Mouse (Mus musculus) embryo, embryonic 11.5 days (tissue): Measurements from ENCODE around the gene Sfrp5.

Experiments used
- DNase-seq: peaks from one replicate; pipeline ENCODE4 v3.0.0-alpha.2; 2012; ENCODE audit warnings: low read depth, low spot score

Sfrp5 gene

DNA sequence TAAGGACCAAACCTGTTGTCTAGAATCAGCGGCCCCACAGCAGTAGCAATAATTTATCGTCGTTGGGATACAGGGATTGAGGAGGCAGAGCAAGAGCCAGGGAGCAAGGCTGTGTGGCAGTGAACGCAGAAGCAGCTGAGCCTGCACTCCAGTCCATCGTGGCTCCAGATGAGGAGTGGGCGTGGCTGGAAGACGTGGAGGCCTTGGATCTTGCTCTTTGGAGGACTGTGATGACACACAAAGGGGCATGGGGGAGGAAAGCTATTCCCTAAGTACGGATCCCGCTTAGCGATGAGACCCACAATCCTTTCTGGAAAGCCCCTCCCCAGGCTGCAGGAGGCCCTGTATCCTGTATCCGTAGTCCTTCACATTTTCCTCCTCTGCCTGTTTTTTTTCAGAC, 4.0 kb downstream of the Sfrp5 start:
- no peak for DNase-seq

DNA sequence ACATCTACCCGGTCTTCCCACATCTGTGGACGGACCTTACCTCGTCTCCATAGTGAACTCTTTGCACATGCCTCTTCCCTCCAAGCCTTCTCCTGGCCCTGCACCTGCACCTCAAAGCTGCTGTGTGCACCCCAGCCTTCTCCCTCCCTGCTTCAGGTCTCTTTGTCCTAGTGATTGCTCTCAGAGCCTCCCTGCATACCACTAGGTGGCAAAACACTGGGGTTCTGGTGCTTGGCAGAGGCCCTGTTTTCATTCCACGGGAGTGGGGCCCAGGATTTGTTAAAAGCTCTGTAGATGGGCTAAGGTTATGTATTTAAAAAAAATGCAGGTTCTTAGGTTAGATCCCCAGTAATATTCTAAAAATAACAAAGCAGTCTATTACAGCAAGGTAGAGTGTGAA, 5.0 kb downstream of the Sfrp5 start:
- DNase-seq, result no peak

DNA sequence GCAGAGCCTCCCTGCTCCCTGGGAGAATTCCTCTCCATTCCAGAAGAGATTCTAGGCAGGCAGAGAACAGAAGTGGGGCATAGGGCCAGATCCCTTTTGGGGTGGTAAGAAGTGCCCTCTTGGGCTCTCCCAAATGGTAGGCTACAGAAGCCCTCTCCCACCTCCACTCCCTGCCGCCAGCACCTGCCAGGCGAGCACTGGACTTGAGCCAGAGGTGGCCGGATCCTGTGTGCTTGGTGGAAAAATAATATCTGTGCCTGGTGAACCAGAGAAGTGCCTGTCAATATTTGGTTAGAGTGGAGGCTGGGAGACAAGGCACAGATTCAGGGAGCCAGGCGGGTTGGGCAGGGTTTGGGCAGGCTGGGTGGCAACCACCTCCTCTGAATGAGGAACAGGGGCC, 5.7 kb downstream of the Sfrp5 start:
- no peak for DNase-seq

DNA sequence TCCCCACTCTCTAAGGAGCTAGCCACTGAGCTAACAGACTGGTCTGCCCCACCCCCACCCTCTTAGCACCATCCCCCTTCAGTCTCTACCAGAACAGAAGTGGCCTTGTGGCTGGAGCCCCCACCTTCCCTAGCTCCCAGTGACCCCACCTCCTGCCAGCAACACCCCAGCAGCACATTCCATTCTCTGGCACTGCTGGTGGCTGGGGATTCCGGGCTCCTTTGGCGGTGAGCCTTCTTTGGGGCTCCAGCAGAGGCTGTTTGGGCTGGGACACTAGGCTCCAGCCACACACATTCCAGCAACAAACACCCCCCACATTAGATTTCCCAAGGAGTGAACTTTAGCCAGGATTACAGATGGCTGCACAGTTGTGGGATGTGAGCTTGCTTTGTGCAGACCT, 8.7 kb downstream of the Sfrp5 start:
- DNase-seq, result no peak

DNA sequence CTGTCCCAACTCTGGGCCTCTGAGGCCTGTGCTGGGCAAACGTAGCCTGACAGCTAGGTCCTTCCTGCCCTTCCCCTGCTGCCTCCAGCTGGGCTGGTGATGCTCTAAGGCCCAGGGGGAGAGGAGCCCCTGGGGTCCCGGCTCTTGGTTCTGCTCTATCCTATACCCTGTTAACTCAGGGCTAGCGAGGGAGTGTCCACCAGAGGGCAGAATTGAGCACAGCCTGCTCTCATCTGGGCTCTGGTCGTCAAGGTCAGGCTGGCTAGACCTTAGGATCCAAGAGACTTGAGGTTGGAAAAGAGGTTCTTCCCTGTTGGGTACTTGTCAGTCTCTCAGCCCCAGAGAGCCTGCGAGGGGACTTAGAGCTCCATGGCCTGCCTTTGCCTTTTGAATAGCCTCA, 11.6 kb downstream of the Sfrp5 start:
- DNase-seq, result peak; percentile 51

DNA sequence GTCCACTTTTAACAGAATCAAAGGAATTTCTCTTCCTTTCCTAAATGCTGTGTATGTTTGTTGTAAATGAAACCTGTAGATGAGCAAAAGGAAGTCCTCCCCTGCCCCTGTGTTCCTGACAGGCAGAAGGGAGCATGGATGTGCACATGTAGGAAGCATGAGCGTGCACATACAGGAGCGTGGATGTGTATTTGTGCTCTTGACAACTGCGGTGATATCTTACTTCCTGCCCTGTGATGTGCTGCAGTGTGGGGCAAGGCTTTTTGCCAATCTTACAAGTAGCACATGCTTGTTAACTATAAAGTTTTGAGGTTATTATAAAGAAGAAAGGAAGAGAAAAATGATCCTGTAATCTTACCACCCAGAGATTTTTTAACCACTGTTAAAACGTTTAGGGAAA, 12.3 kb downstream of the Sfrp5 start:
- no peak for DNase-seq

DNA sequence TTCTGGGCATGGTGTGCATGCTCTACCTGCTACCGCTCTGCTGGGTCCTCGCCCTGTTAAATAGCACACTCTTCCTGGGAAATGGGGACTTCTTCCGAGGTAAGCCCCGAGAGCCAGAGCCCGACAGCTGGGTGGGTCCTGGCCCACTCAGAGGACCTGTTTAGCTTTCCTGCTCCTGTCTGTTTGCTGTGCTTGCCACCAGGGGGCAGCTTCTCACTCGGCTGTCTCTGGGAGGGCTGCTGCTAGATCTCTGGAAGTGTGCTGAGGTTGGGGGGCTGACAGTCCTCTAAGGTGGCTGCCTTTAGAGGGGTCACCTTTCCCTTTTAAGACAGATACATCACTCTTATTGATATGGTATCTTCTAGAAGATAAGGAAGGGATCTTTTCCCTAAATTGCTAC, 19.4 kb downstream of the Sfrp5 start:
- no peak for DNase-seq

DNA sequence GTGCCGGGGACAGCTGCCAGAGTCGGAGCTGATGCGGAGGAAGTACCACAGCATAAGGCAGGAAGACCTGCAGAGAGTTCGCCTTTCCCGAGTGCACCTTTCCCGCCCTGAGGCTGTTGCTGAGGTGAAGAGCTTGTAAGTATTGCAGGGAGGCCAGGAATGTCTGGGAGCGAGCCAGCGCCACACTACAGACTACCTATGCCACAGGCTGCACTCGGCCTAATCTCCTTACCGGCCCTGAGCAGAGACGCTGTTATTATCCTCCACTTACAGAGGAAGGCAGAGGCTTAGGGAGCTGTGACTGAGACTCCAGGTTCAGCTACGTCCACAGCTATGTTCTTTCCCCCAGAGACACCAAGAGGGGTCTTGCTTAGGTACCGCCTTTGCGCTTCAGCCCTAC, 22.7 kb downstream of the Sfrp5 start:
- DNase-seq, result no peak

DNA sequence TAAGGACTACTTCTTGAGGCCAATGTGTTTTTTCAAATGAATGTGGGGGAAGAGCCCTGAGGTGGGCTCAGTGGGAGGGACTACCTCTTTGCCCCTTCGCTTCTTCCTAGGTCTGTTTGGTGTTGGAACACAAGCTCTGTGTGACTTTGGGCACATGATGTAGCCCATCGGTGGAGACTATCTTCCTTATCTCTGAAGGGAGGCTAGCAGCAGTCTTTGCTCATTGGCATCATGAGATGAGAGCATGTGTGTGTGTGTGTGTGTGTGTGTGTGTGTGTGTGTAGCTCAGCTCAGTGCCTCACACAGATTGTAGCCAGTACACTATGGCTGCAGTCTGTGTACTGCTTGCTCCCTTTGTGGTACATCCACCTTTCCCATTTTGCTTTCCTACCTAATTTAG, 24.6 kb downstream of the Sfrp5 start:
- DNase-seq, result no peak

DNA sequence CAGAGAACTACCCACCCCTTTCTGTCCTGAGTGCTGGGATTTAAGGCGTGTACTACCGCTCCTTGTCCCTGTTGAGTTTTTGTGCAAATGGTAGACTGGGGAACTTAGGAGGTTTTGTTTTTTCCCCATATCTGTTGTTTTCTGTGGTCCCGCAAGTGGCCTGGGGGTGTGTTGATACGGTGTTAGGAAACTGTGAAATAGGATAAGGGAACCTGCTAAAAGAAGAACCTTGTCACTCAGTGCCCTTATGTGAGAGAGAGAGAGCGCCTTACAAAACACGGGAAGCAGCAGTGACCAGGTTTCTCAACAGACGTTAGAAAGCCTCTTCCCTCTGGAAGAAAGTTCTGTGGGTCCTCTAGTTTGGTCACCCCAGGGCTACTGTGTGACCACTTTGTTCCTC, 25.2 kb downstream of the Sfrp5 start:
- DNase-seq, result no peak

DNA sequence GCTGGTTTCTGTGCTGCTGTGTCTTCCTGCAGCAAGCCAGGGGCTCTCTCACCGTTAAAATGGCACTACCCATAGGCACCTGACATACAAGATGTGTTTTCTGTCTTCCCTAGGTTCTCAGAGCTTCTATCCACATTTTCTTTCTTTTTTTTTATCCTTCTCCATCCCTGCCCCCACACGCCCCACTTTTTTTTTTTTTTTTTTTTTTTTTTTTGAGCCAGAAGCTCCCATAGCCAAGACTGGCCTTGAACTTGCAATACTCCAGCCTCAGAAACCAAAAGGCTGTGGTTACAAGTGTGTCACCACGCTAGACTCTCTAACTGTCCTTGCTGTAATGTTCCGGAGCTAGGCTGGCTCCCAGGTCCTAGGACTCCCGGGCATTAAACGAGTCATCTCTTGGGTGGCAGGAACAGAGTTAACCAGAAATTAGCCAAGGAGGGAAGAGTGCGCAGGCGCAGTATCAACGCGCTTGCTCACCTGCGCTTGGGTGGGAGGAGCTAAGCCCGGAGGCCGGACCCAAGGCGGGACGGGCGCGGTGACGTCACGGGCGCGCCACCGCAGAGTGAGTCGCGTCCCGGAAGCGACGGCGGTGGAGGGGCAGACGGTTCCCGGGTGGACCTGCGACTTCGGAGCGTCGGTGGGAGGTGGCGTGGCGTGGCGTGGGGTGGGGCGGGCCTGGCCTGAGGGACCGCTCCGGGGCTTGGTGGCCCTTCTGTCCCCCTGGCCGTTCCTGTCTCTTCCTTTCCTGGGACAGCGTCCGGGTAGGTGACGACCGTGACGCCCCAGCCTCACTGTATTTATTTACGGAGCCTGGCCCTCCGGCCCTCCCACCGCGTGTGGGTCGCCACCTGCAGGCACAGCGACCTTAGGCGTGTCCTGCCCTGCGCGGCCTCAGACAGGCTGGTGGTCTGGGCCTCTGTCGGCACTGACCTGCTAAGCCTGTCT, 31.8 kb downstream of the Sfrp5 start:
- DNase-seq, result peak; percentile 90

DNA sequence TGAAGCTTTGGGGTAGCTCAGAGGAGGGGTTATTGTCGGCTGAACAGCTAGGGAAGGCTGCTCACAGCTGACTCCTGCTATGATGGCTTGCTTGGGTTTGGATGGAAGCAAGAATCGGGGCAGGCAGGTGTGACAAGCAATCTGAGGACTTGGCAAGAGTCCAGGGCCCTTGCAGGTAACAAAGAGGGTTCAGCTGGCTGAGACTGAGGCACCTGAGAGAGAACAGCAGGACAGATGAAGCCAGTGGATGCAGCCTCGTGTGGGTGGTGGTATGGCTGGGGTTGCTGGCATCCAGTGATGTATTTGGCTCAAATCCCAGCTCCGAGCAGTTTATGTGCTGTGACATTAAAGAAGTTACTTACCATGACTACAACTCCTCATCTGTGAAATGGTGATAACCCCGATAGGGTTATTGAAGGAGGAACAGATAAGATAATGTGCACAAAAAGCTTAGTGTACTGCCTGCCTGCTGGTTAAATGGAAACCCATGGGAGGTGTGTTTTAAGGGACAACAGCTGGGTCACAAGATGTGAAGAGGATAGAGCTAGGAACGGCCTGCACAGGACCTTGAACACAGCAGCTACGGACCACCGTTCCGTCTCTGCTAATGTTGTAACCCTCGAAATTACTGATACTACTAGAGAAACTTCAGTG, 32.6 kb downstream of the Sfrp5 start:
- DNase-seq, result no peak

DNA sequence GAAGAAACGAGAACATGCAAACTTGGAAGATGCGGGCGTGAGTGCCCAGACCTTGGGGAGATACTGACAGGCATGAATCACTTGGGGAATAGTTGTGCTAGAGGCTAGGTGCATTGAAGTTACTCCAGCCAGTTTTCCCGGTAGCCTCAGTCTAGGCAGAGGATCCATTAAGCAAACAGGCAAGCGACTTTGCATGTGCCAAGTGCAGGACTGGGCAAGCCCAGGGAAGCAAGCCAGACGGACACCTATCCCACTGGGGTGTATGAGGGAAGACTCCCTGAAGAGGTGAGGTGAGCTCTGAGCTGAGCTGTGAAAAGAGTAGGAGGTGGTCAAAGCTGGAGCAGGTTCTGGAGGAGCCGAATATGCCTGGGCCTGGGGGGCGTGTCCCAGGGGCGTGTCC, 34.6 kb downstream of the Sfrp5 start:
- no peak for DNase-seq

DNA sequence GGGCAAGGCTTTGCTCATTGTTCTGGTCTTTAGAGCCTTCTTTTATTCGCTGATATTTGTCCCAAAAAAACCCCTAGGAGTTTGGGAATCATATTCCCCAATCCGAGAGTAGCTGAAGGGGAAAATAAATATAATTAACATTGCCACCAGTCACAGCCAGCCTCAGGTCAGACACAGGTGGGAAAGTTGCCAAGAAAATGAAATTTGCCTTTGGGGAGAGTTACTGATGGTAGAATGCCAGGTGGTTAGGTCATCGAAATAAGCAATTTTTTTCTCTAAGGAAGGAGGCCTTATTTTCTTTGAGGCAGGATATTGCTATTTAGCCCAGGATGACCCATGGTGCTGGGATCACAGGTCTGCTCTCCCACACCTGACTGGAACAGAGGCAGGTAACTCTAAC, 35.3 kb downstream of the Sfrp5 start:
- DNase-seq, result no peak

DNA sequence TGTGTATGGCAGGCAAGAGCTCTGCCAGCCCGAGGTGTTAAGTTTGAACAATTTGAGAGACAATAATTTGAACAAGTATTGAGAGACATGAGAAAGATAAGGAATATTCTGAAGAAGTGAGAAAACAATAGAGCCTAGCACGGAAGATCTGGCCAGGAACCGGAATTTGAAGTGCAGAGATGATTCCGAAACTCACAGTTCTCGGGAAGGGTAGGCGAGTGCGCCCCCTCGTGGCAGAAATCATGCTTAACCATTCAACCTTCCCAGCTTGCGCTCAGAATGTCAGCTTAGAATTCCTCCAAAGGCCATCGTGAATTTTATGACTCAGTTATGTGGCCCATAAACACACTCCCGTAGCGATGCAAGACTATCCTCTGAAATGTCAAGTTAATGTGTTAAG, 35.9 kb downstream of the Sfrp5 start:
- peak; percentile 74 for DNase-seq

DNA sequence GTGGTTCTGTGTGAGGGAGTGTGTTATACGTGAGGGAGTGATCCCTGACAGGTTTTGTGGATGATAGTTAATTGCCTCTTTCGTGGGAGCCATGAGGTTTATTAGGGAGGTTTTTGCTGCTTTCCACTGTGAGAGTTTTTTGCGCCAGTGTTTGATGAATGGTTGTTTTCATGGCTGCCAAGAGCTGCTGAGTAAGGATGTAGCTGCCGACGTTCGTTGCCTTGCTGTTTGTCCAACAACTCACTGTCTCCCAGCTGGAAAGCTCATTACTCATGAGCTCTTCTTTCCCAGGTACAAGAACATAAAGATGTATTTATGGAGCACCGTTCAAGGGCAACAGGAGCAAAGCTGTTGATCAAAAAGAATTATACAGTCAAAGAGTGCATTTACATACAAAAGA, 37.9 kb downstream of the Sfrp5 start:
- DNase-seq, result no peak

DNA sequence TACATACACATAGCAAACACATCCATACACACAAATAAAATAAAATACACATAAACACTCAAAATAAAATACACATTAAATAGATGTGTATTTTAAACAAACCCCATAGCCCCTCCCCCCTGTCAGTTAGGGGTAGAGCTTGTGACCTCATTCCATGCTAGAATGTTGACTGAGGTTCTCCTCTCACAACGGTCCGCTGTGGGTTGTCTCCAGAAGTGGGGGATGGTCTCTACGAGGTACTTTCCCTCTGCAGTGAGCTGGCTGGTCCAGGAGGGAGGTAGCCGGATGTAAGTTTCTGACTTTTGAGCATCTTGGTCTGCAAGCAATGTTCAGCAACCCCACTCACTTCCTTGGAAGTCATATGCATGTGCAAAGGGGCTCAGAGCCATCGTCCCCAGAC, 38.3 kb downstream of the Sfrp5 start, which contains the start of gene Zfyve27:
Gene Zfyve27, plus strand, starts transcription at position 188 of the 400 bp plus-strand sequence.
- no peak for DNase-seq

DNA sequence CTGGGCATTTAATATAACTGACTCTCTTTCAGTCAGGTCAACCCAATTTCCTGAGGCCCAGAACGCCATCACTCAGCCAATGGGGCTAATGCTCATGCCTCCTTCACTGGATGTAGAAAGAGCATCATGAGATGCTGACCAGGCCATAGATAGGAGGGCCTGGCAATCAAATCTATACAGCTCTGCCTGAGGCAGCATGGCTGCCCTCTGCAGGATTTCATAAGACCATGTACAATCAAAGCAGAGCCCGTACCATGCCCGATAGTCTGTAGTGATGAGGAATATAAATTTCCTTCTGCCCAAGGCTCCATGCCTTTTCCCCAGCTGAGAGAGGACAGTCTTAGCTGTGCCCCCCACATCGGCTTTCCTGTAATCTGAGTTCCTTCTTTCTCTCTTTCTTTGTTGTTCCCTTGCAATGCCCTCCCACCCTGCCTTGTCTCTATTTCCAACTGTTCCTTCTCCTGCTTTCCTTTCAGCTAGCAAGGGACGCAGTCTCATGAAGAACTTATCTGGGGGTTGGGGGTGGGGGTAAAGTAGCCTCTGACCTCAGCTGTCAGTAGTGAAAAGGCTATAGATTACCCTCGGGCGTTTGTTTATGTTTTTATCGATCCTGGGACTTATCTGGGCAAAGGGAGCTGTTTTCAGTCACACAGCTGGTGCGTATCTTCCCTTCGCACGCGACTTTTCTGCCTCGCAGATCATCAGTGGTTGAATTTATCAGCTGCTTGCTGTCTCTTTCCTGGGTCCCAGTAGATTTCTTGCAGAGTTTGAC, 43.6 kb downstream of the Sfrp5 start:
- no peak for DNase-seq

DNA sequence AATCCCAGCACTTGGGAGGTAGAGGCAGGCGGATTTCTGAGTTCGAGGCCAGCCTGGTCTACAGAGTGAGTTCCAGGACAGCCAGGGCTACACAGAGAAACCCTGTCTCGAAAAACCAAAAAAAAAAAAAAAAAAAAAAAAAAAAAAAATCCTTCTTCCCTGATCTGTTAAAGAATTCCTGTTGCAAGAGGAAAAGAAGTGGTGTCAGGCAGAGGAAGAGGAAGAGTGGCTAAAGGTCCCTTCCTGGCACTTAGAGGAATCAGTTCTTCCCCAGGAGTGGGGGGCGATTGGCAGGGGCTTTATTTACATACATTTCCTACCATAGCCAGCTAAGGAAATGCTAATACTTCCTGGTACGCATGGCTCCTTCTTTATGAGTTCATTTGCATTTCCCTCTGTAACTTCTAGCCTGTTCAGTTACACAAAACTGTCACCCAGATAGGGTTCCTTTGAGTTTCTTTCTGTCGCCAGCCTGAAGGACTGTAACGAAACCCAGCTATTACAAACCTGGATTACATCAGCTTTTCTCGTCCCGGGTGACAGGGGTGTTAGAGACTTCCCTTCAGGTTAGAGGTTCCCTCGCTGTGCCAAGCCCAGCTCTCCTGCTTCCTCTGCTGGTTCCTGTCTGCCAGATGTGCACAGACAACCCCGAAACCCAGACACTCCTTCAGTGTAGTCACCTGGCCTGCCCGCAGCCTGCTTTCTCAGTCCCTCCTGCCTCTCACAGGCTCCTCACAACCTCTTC, 44.4 kb downstream of the Sfrp5 start:
- DNase-seq, result no peak

DNA sequence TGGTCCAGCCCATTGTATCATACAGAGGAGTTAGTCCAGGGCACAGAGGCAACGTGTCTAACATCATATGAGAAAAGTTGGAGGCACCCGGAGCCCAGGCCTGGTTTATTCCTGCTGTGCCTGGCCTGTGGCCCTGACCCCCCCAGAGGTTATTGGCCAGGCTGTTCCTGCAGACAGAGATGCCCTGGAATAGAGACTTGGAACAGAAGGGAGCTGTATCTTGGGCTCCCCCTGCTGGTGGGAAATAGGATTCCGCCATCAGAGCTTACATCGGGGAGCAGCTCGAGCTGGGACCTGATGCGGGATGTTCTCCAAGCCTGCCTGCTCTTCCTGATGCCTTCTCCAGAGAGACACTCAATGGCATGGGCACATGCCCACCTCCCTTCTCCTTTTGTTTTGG, 50.1 kb downstream of the Sfrp5 start:
- peak; percentile 75 for DNase-seq

DNA sequence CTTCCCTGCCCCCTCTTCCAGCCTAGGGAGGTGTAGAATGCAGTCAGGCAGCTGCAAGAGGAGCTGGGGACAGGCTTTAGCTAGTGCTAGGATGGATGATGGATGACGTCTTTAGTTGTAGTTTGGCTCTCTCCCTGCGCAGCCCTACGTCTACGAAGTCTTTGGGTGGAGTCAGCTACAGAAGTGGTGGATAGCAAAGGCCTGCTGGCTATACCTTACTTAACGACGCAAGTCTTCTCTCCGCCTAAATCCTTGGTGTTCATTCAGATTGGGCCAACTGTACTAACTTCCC, 53.5 kb downstream of the Sfrp5 start:
- no peak for DNase-seq
